Mouse (Mus musculus) frontal cortex, postnatal 36 days (tissue): ENCODE measurements around the gene Apod.
"Not testable (repeated sequence)": the region's sequence is repeated elsewhere in the genome, so short reads cannot be mapped to it uniquely, and the experiment has no call there.

ENCODE experiments used
- DNase-seq, 2 experiments: peaks; one replicate each; pipeline ENCODE4 v3.0.0; 2022; ENCODE audit warnings: low spot score in 2 of 2

Gene Apod

DNA sequence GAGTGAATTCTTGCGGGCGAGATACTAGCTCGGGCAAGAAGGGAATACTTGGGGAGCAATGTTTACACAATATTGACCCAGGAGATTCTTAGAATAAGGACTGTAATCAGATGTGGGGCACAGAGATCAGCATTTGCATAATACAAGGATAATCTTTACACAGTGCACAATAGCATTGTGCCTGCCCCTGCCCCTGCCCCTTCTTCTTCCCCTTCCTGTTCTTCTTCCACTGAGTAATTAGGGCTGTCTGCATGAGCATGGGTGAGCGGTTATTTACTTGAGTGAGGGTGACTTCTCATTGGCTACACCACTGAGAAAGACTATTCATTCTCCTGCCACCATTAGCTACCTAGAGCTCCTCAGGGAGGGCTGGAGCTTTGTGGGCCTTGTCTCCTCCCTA is 6.9 kb upstream of the Apod start:
- DNase-seq: no peak

DNA sequence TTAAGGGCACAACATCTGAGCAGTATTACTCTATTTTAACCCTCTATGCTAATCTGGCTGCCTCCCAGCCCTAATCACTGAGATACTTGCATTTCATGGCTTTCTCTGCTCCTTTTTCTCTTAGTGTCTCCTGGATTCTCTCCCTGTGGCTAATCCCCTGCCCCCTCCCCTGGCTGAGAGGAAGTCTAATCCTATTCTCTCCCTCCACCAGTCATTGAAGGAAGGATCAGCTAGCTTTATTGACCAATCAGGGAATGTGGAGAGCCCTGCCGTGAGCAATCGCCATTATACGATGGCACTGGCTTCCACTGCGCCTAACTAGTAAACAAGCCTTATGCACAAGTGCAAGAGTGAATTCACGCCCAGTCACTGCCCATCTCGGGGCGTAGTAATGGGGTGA is 6.3 kb upstream of the Apod start:
- no peak for DNase-seq

DNA sequence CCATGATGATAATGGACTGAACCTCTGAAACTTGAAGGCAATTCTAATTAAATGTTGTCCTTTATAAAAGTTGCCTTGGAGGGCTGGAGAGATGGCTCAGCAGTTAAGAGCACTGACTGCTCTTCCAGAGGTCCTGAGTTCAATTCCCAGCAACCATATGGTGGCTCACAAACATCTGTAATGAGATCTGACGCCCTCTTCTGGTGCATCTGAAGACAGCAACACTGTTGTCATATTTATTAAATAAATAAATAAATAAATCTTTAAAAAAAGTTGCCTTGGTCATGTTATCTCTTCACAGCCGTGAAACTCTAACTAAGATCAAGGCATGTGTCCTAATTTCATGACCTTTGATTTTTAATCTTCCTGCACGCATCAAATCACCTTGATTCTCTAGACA is 5.1 kb upstream of the Apod start:
- not testable (repeated sequence) for DNase-seq

DNA sequence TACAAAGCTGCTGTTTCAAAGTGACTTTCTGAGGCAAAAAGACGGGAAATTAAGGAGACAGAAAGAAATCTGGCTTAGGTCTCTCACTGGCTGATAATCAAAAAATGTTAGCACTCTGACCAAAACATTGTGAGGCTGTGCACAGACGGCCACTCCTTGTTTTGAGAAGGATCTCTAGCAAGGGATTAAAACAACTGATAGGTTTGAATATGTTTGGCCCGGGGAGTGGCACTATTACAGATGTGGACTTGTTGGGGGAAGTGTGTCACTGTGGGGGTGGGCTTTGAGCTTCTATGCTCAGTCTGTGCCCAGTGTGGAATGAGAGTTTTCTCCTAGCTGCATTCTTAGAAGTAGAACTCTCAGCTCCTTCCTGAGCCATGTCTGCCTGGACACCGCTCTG is 4.7 kb upstream of the Apod start:
- no peak for DNase-seq

DNA sequence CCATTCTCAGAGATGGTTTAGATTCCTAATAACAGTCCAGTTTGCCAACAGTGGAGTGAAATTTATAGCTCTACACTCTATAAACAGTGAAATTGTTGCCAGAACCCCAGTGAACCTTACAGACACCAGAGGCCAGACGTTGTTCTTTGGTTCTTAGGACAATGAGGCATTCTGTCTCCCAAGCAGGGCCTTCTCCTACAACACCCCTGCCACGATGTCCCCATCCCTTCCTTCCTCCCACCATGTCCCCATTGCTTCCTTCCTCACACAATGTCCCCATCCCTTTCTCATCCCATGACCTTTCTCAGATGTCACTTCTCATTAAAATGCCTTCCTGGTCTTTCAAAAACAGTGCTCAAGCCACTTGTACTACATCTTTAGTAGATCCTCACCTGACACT is 3.8 kb upstream of the Apod start:
- no peak for DNase-seq

DNA sequence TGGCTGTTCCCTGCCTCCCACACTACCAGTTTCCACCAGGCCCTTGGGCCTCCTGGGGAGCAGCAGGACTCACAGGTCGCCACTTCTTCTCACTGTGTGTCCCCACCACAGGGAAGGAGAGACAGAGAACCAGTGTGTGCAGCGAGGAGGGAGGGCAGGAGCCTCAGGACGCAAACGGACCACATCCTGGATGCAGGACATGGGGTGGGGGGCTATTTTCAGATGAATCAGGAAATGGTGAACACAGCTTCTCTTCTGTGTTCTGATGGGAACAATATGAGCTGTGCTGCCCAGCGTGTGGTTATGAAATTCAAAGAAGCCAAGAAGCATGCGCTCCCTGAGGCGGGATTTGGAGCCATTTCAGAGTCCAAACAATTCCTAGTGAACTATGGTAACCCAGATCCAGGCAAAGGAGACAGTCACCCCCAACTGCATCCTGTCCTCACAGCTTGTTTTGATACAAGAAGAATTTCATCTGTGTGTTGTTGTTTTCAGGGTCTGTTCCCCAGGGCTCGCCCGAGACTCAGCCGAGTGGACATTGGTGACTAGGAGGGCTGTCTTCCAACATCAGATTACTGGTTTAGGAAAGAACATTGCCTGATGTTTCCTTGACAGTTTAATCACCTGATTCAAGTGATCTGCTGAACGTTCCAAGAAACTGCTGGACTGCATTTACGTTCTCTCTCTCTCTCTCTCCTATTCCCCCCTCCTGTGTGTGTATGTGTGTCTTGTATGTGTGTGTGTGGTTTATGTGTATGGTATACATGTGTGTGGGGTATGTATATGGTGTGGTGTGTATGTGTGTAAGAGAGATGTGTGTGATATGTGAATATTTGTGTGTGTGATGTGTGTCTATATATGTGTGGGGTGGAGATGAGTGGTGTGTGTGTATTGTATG is 1.9 kb upstream of the Apod start:
- DNase-seq: not testable (repeated sequence)

DNA sequence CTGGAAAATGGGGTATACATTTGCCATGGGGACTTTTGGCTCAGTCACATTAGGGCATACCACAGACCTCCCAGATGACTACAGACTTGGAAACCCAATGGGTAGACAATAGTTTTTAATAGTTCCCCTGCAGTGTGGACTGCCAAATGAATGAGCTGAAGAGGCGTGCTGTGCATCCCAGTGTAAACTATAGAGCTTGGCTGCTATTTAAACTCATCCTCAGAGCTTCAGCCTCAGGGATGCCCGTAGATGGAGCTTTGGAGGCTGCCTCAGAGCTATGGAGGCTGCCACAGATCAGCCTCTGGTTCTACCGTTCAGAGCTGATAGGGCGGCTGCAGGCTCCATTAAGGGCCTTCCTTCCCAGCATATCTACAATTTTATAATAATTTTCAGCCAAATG is 686 bp upstream of the Apod start:
- peak in 1 of 2 experiments; percentile 19 for DNase-seq

DNA sequence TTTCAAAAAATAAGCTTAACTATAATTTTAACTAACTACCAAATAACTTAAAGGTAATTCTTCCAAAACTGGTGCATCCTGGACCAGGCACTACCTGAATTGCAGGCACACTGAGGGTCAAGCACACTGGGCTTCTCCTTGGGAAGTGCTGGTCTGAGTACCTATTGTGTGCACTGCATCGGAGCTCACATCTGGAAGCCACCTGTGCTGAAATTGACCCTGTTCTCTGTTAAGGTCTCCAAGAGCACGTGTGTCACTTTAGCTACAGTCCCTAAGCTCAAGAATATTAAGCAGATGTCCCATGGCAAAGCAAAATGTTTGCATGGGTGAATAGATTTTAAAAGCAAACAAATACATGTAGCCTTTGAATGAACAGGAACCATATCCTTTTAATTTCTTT is 997 bp downstream of the Apod start:
- no peak for DNase-seq

DNA sequence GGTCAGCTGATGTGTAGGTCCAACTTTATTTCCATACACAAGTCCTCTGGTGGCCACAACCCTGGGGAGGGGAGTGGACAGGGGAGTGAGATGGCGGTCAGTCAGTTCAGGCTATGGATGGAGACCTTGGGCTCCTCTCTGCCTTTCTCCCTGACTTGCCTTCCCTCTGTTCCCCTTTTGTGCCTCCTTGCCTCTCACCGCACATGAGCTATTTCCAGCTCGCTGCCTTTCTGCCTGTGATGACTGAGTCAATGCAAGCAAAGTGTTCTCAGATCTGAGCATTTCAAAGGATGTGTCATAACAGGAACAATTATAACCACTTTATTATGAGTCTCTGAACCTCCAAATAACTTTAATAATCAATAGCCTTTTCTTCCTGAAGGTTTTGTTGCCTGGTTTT is 2.3 kb downstream of the Apod start:
- peak; percentile 46 to 55 for DNase-seq

DNA sequence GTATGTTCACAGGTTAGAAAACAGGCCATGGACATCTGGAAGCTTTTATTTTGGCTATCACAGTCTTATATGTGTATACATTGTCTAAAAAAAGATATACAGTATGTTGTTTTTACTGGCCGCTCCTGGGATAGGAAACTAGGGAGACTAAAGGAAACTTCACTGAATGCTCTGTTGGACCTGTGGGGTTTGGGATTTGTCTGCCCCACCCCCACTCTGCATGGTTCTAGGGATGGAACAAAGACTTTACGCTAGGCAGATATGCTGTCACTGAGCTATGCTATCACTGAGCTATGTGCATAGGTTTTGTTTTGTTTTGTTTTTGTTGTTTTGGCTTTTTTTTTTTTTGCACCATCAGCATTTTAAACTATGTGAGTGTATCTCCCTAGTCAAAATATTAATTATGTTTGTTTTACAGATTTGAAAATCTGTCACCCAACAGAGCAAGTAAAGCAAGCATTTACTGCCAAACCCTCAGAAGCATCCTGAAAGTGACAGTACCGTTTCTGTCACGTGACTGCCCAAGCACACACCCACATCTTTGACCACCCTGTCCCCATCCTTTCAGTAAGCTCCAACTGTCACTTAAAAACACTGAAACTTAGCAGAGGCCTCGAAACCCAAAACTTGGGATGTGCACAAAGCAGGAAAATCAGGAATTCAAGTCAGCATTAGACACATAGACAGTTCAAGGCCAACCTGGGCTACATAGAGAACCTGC is 9.2 kb downstream of the Apod start:
- no peak for DNase-seq

DNA sequence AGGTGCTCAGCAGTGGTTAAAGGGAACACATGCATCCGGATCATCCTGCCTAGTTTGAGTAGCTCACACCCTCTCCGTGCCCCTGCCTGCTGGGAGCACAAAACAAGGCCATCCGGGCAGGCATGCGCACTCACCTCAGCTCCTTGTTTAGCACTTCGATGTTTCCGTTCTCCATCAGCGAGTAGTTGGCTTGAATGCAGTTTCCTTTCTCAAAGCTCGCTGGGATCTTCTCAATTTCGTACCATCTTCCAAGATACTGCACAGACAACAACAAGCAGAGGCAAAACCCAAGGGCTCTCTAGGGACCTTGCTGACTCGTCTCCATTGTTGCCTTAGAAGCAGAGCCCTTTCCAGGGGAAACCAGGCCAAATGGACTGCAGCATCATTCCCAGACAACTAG is 11.3 kb downstream of the Apod start:
- DNase-seq: no peak

DNA sequence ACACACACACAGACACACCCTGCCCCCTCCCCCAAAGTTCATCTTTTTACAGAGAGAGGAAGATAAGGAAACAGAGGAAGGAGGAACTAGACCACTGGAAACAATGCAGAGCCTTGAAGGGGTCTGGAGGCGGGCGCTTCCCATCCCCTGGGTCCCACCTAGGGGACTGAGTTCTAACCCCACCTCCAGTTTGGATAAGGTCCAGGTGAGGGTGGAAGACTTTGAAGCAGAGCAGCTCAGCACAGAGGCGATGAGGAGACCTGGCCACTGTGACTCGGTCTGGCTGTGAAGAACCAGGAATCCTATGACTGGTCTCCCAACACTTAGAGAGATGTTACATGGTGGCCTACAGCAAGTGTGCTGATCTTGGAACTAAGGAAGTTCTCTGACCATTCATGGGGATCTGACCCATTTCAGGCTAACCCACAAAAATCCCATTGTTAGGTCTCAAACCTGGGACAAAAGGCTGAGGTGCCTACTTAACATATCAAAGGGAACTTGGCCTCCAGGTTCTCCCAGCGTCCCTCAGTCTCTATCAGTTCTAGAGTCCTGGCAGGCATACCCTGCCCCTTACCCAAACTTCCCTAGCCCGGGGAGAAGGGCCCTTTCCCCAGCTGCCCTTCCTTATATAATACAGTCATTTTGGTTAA is 13.6 kb downstream of the Apod start:
- DNase-seq: no peak

DNA sequence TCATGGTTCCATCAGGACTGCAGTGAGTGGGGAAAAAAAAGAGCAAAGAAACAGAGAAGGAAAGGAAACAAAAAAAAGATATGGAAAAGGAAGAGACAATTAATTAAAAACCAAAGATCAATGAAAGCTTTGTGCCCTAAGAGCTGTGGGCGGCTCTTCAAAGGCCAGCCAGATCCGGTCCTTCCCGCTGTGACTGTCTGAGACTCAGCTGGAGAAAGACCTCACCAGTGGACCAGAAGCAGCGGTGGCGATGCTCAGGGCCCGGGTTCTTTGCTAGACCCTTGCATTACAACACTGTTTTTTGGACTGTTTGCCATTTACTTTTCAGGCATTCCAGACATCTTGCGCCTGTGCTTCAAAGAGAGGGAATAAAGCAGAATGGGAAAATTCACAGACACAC is 14.1 kb downstream of the Apod start:
- no peak for DNase-seq

DNA sequence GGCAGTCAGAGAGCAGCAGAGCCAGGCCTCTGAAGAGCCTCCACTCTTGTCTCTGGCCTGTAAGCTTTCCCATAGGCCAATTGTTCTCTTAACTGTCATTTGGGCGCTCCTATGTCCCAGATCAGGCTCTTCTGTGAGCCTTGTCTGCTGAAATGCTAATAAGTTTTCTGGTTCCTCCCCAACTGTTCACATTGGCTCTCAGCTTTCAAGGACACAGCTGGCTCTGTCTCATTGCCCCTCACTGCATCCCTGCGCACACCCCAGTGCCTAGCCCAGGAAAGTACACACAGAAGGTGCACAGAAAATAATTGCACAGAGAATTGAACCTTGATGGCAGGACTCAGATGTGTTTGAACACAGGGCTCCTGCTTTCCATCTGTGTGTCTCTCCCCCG is 14.7 kb downstream of the Apod start:
- DNase-seq: no peak

DNA sequence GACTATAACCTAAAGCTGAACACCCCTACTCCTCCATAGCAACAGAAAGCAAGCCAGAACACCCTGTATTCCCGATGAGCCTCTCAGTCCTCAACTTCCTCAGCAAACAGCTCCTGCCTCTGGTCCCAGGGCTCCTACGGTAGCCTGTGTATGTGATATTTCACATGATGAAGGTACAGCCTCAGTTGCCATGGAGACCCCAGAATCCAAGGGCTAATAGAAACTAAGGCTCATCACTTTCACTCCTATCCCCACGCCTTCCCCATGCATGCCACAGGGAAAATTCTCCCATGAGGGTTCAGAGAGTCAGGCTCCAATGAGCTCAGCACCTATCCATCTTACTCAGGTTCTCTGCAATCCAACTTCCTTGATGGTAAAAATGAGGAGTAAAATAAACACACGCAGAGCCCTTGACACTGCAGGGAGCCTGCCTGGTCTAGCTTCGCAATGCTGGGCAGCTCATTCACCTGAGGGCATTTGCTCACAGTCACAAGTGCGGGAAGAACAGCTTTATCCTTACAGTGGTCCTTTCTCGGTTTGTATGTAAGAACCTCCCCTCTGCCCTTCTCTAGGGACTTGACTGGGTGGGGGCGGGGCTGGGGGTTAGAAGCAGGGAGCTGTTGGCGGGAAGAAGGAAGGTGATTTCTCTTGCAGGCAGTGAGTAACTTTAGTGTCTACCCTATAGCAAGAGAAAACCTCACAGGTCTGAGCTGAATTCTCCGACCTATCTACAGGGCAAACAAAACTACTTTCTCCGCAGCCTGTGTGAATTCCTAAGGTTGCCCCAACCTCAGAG is 15.2 kb downstream of the Apod start:
- no peak for DNase-seq

DNA sequence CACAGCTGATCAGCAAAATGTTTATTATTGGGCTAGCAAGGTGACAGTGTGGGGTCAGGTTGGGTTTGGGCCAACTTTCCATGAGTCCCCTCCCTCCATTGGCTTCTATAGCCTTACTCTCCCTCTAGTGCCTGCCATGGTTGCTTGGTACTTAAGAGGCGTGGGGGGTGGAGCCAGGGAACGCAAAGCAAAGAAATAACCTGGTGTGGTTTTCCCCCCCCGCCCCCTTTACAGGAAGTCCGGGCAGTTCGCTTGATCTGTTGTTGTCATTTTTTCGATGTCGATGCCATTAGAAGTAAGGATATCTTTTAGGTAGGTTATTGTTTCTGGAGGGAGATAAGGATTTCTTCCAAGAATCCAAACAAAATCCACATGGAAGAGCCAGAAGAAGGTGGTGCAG is 17.5 kb downstream of the Apod start:
- no peak for DNase-seq

DNA sequence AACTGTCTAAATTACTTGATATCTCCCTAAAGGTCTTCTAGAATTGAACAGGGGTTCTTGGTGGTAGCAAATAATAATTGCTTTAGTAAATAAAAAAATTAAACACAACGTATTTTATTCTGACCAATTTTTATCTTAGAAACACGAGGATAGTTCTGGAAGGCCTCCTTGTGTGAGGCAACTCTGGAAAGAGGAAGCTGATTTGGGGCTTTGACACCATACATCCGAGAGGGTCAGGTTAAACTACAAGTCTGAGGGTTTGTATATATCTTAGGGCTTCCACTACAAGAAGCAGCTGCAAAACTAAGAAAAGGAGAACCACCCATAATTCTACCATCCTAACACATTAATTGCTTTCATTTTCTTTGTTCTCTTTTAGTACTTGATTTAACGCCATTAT is 20.8 kb downstream of the Apod start:
- DNase-seq: no peak

DNA sequence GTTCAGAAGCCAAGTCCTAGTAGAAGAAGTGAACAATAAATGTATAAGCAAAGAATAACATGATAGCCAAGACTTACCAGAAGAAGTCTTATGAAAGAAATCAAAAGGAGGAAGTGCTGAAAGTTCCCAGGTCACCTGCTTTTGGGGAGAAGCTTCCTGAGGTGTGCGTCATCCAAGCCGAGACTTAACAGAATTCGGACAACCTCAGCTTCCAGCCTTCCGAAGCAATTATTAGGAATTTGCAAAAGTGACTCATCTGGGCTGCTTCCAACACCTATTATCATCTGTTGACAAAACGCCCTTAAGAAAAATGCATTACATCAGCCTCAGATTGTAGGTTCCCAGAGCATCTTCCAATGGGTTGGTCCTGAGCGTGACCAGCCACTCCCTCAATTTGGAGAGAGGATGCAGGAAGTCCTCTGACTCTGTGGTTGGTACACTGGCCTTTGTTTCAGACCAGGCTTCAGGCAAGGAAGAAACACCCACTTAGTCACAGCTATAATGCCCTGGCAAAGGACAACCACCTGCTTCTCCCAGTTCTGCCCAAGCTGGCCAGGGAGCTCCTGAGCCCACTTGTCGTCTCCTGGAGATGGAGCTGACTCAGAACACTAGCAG is 23.8 kb downstream of the Apod start:
- DNase-seq: no peak

DNA sequence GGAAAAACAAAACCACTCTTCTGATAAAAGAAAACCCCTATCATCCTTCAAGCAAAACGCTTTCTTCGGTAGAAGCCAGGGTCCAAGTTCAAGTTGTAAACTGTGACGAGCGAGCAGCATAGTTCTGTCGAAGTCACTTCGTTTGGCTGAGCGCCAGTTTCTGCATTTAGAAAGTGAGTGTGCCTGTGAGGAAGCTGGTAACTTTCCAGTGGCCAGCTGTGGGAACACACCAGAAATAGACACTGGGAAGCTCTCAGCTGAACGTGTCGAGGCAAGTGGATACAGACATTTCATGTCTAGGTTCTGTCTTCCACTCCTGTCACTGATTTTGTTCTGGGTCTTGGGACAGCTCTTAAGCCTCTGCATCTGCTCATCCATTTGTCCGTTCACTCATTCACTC is 24.3 kb downstream of the Apod start:
- DNase-seq: peak; percentile 78 to 89

DNA sequence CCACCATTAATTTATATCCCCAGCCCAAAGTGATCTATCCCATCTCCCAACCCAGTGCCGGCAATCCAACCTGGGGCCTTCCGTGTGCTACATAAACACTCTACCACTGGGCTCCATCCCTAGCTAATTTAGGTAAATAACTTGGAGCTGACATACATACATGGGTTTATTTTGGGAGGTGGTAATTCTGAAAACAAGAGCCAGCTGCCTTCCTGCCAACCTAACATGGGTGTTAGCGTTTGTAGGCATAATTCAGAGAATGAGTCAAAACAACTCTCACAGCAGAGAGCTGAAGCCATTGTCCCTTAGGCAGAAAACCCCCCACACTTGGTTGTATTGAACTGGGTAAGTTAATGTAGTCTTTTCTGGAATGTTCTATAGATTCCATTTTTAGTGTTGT is 26.9 kb downstream of the Apod start:
- peak in 1 of 2 experiments; percentile 67 for DNase-seq

DNA sequence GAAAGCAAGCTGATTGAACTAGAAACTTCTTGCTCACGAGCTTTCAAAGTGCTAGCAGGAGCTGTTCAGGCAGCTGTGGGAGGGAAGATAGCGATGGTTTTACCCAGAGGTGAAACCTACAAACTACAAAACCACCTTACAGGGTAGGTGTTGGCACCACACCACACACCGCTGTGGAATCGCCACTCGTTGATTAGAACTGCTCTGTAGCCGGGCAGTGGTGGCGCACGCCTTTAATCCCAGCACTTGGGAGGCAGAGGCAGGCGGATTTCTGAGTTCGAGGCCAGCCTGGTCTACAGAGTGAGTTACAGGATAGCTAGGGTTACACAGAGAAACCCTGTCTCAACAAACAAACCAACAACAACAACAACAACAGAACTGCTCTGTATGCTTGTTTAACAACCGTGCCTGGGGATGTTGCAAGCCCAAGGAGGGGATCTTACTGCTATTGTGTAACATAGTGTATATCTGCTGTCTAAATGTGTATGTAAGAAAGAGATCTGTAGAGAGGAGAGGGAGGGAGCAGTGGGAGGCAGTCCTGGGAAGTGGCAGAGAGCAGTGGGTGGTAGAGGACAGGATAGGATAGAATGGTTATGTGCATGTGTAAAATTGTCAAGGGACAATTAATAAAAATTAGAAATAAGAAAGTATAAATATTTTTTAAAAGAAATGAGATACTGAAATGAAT is 27.7 kb downstream of the Apod start:
- DNase-seq: no peak
